Mouse (Mus musculus): Measurements from ENCODE around the gene Dtl. TPM values are rescaled to one million over a fixed set of nuclear protein-coding genes. Genes with fewer than 3 reads are reported as not detected.

Gene Dtl
- polyA plus RNA-seq, 2 experiments from 2014 or later, result 7.1 to 9.9 TPM

DNA sequence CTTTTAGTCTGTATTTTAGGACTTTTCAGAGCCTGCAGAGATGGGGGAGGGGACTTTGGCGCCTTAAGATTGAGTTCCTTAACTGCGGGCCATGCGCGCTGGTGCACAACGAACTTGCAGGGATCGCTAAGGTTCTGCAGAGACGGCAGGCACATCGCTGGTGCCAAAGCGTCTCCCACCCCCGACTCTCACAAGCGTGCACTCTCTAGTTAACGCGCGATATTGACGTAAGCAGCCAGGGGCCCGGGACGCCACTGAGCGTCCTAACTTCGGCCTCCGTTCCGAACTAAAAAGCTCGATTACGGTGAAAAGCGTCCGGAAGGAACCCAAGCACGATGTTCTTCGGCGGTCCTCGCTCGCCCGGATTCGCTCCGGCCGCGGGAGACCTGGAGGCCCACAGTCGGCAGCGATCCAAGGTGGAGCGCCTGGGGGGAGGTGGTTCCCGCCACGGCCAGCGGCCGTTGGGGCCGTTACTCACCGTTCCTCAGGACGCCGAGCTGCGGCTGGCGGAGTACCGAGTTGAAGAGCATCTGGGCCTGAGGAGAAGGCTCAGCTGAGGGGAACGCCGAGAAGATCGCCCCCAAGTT is 380 bp downstream of the Dtl start:
- ATAC-seq, result peak; percentile 7

- ATAC-seq, result no peak
These were observed 1.3 kb downstream of the Dtl start for GRCm38 (mm10) chr1:191573906-191574639.

GRCm38 (mm10) chr1:191570415-191570814 is 4.9 kb downstream of the Dtl start:
- no peak for ATAC-seq

DNA sequence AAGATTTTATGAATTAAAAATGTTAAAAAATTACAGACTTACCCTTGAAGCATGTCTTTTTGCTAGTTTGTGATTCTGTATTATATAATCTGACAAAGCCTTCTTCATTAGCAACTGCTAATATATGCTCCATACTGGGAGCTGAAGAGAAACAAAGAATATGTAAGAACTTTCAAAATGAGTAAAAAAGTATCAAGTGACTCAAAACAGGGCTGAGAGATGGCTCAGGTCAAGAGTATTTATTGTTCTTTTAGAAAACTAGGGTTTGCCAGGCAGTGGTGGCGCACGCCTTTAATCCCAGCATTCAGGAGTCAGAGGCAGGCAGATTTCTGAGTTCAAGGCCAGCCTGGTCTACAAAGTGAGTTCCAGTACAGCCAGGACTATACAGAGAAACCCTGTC is 5.7 kb downstream of the Dtl start:
- ATAC-seq, result no peak

DNA sequence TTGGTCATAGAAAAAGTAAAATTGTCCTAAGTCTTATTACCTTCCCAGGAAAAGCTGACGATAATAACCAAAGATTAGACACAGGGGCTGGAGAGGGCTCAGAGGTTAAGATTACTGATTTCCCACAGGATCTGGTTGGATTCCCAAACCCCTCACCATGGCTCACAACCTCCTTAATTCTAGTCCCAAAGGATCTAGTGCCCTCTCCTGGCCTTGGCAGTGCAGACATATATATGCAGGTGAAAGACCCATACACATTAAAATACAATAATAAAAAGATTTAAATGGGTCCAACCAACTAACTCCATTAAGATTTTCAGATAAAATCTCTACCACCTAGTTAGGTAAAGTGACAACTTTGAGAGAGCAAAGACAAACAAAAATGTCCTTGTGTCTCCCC is 7.5 kb downstream of the Dtl start:
- ATAC-seq, result no peak

DNA sequence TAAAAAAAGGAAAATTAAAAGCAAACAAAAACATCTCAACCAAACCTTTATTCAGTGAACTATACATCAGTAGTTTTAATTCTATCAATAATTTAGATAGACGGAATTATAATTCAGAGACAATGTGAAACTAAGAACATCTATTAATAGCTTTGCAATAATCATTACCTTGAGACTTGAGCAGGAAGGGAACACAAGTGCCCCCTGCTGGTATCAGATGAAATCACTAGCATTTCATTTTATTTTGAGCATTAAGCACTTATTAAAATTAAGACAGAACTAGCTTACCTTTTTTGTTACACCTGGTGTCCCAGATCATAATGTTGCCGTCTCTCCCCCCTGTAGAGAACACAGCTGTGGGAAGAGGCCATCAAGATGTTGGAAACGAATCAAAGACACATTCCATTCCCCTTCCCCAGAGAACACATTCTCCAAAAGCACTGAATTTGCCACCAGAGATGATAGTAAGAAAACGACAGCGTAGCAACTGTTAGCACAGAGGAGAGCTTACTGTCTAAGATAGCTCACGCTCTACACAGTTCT is 12.4 kb downstream of the Dtl start:
- ATAC-seq, result peak; percentile 92

DNA sequence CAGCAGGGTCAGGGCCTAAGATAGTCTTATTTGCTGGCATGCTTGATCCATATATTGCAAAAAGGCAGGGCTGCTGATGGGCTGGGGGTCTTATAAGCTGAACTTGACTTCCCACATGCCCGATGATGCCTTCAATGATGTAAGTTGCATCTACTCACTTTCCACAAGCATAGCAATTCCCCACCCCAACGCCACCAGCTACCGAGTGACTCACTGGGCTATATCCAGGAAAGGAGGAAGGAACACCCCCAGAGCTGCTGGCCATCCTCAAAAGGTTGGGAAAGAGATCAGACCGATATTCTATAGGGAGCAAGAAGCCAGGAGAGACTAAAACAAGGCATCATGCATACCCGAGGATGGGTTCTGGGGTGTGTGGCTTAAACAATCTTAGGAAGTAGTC is 15.6 kb downstream of the Dtl start:
- no peak for ATAC-seq

- ATAC-seq, result no peak
These were observed 18.2 kb downstream of the Dtl start for GRCm38 (mm10) chr1:191557109-191557508.

DNA sequence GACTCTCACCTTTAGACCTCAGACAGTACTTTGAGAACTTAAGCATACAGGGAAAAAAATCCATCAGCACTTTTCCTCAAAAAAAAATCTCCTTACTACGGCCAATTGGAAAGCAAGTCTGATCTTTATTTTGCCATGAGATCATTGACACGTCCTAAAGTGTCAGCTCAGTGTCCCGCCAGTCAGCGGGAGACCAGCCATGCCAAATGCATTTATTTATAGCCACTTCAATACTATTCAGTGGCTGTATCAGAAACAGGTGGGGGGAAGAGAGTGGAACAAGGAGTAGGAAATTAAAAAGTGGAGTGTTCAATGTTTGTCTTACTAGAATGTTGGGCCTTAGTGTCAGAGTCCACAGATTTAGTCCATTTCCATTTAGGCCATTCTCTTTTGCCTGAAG is 24.6 kb downstream of the Dtl start:
- no peak for ATAC-seq

DNA sequence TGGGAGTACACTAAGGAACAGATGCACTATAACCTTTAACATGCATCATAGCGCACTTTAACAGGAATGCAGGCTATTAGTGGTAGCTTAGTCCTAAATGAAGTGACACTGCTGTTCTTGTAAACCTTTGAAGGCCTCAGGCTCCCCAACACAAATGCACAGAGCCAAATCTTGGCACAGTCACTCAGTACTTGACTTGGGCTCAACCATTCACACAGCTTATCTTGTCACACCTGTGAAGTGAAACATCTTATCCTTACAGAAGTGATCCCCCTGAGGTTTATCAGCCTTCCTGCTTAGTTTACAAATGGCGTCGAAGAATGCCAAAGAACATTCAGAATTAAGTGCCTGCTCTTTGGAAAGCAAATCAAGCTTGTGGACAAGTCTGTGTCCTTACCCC is 31.6 kb downstream of the Dtl start:
- ATAC-seq, result no peak

- no peak for ATAC-seq
These were observed 33.7 kb downstream of the Dtl start for GRCm38 (mm10) chr1:191541619-191542018.

- ATAC-seq, result no peak
These were observed 34.3 kb downstream of the Dtl start for GRCm38 (mm10) chr1:191541014-191541413.

DNA sequence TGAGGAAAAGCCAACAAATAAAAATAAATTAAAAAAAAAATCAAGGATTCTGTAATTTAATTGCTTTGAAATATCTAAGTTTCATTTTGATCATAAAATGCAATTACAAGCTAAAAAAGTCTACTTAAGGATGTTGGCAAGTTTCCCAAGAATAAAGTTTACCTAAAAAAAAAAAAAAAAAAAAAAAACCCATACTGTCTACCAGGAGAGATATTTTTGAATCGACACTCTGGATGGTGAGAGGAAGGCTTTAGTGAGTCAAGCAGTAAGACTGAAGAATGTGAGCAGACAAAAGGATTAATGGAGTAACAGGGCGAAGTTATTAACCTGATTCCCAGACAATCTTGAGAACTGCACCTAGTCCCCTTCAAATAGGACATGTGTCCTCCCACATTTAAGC is 35.0 kb downstream of the Dtl start:
- no peak for ATAC-seq

DNA sequence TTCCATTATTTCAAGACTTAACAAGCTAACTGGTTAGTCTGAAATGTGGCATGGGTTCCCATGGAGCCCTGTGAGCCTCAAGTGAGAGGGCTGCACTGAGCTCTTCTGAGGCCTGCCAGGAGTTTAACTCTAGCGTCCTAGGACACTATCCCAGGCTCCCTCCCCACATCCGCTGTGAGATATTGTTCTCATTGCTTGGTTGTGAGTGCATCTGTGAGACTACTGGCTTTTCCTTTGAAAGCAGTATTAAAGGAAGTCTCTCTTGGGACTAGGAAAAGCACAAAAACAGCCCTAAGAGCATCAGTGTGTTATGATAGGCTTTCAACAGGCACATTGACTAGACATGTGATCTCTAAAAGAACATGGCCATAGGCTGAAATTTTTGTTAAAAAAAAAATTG is 40.4 kb downstream of the Dtl start:
- no peak for ATAC-seq

- ATAC-seq, result no peak
These were observed 44.3 kb downstream of the Dtl start for GRCm38 (mm10) chr1:191531023-191531422.

GRCm38 (mm10) chr1:191529406-191529805 is 45.9 kb downstream of the Dtl start:
- ATAC-seq, result no peak

DNA sequence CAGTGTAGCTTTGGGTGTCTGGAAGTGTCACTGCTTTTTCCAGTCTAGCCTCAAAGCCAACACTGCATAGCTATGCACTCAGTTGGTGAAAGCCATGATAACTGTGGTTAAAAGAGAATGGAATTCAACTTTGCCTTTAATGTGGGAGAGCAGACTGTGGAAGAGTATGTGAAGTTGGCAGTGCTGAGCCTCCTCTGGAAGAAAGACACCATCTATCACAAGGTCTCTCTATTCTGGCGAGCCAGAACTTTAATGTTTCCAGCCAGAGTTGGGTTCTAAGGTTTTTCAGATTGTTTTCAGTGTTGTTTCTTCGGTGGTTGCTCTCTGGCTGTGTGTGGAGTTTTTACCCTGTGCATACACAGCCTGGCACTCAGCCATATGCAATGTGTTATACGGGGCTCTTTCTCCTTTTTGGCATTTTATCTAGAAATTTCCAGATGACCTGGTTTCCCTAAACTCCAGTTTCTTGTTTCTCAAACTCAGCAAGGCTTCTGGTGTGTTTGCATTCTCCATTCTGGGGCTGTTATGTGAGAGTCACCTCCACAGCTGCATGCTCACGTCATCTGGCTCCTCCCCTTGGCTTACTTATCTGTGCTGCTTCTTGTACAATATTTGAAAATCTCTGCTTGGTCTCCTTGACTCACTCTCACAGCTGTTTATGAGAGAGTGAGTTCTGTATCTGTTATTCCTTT is 47.3 kb downstream of the Dtl start:
- ATAC-seq, result no peak

GRCm38 (mm10) chr1:191527089-191527488 is 48.3 kb downstream of the Dtl start:
- no peak for ATAC-seq

DNA sequence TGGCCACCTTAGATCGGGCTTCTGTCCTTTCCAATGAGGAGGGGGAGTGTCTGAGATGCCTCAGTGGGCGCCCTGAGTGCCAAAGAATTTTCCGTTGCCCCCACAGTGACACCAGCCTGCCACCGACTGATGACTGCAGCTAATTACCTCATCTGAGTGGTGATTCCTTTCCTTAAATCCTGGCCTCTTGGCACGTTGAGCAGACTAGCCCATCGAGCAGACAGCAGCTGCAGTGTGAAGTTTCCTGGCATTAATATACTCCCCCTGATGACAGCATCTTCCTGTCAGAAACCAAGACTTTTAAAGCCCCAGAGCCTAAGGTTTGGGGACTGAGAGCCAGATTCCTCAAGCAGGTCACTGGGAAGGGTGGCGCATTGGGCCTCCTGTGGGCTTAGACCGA is 53.9 kb downstream of the Dtl start:
- no peak for ATAC-seq

DNA sequence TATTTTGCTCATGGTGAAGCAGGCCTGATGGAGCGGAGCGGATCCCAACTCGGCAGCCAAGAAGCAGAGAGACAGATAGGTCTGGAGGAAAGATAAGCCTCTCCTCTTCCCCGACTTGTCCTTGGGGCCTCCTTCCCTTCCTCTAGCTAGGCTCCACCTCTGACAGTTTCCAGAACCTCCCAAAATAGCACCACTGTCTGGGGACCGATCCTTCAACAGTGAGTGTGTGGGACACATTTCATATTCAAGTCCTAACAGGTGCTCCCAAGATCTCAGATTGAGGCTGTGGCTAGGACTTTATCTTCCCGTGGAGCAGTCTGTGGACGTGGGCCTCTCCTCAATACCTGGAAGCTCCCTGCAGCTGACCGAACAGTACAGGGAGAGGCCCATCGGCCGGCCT is 54.7 kb downstream of the Dtl start:
- no peak for ATAC-seq

DNA sequence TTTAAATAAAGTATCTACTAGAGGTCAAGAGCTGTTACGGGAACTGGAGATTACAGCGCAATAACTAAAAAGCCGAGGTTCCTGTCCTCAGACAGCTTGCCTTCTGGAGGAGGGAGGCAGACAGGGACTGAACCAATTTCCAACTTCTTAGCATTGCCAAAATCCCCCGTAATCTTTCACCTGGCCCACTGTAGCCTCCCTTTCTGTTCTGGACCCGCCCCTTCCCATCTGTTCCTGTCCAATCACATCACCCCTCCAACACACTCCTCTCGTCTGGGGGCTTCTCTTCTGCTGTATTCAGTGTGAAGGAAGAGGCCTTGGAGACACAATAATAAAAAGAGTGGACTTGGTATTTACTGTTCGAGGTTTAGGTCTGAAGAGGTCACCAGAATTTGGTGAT is 55.1 kb downstream of the Dtl start:
- no peak for ATAC-seq

GRCm38 (mm10) chr1:191519329-191520066 is 55.8 kb downstream of the Dtl start:
- ATAC-seq, result peak; percentile 77

DNA sequence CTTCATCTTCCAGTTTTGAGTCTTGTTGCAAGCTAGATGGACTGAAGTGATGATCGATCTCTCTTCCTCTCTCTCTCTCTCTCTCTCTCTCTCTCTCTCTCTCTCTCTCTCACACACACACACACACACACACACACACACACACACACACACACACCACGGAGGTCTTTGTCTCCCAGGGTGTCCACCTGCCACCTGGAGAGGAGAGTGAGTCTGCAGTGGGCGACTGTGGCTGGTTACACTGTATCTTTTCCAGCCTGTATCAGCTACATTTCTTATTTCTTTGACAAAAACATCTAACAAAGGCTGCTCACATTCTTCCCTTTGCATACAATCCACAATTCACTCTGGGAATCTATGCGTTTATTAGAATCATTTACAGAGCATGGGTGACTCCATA is 56.4 kb downstream of the Dtl start:
- no peak for ATAC-seq
